Mouse (Mus musculus): ENCODE measurements at regions not wholly inside any gene's neighbourhood (a gene's known extent, or its start where the extent isn't known, plus 50 kb on each side); places are given as distances from the start of the nearest gene placed in this dataset.

DNA sequence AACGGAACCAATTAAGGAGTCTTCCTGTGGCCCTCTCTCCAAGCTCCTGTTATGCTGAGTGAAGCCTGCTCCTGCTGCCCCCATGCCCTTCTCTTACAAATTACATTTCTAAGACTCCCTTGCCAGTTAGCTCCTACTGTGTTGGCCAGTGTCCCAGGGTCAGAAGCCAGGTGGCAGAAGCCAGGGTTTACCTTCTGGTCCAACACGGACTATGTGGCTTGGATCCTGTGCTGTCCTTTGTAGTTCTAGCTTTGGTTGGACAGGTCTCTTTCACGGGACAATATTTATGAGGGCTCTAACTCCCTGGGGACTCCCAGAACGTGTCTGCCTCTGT, 134.3 kb downstream of the Nufip1 start:
- no peak for DNase-seq (ENCODE audit: low read depth, low spot score)

DNA sequence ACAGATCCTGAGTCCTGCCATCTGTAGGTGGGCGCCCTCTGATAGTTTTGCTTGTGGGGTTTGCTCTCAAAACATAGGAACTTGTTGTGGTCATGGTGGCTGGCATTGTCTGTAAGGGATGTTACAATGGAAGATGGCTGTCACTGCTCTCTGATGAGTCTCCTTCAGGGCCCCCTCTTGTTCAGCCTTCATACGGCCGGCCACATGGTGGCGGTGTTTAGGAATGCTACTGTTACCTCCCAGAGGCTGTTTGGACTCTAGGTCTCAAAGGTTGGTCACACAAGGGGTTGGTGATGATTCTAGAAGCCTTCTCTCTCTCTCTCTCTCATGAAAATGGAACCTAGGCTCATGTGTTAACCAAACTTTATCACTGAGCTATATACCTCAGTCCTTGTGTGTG, 137.0 kb downstream of the Nufip1 start:
- no peak for DNase-seq (ENCODE audit: low read depth, low spot score)

DNA sequence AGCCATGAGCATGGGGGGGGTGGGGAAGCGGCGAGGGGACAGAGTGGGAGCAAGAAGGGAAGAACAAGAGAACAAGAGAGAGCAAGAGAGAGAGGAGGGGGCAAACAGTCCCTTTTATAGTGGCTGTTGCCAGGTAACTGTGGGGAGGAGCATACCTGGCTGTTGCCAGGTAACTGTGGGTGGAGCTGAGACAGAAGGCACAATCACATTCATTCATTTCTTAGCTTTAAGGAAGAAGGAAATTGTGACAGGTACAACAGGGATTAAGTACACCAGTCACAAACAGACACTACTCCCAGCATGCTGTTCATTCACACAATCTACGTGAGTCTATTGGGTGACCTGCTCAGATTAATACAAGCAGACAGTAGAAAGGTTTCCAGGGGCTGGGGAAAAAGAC, 143.2 kb downstream of the Nufip1 start:
- no peak for DNase-seq (ENCODE audit: low read depth, low spot score)

DNA sequence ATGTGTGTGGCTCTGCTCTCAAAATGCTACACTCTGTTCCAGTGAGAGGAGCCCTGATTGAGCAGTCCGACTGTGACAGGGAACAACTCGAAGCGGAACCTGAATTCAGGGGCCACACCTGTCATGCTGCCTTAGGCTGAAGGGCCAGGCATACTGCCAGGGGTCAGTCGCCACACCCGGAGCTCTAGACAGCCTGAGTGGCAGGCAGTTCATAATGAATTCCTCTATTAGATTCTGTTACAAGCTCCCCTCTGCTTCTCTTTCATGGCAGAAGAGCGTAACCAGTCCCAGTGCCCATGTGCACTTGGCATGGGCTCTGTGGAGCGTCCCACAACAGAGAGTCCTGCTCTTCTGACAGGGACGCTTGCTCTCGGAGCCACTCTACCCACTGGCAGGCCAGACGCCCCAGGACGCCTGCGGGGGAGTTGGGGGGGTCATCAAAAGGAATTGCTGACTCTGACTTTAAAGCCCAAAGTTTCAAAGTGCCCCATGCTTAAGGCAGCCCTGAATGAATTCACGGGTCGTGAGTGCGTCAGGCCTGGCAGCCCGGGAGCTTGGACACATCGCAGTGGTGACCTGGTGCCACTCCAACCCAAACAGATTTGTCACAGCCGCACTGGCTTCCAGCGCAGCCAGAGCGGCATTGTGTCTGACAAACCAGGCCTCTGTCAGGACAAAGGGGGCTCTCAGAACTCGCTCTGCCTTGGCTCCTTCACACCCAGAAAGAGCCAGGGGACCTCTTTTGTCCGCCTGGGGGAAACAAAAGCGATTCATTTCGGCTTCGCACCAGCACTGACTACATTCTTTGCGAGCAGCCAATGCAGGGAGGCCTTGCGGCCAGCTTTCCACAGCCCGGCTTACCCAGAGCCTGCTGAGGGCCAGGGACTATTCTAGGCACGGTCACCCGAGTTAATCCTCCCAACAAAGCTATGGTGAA, 144.1 kb downstream of the Nufip1 start:
- DNase-seq (ENCODE audit: low read depth, low spot score), result peak; percentile 17

DNA sequence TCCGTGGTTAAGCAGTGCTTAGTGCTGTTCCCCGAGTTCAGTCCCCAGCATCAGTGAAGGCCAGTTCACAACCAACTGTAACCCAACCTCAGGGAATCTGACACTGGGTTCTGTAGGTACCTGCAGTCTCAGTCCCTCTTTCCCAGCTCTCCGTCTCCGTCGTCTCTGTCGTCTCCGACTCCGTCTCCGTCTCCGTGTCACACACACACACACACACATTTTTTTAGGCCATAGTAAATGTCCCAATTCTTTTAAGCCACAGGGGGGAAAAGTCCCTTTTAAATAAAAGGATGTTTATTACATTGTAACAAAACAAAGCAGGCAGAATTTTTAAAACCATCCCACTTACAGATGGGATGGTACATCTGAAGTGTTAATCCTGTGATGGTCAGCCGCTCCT, 145.3 kb downstream of the Nufip1 start:
- no peak for DNase-seq (ENCODE audit: low read depth, low spot score)

DNA sequence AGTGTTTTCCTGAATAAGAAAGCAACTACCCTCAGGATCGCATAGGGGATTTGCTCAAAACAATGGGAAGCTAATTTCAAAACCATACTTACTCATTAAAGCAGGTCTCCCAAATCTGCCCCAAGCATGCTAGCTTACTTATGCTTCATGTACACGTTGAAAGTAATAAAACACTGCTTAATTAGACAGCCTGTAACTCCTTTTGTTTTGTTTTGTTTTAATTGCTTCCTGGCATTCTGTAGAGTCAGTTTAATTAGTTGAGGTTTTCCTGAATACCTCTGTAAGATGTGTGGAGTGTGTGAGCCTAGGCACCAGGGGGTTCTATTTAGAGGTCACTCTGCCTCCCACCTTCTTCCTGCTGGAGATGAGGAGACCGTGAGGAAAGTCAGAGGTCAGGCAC, 147.9 kb downstream of the Nufip1 start:
- peak; percentile 18 for DNase-seq (ENCODE audit: low read depth, low spot score)

DNA sequence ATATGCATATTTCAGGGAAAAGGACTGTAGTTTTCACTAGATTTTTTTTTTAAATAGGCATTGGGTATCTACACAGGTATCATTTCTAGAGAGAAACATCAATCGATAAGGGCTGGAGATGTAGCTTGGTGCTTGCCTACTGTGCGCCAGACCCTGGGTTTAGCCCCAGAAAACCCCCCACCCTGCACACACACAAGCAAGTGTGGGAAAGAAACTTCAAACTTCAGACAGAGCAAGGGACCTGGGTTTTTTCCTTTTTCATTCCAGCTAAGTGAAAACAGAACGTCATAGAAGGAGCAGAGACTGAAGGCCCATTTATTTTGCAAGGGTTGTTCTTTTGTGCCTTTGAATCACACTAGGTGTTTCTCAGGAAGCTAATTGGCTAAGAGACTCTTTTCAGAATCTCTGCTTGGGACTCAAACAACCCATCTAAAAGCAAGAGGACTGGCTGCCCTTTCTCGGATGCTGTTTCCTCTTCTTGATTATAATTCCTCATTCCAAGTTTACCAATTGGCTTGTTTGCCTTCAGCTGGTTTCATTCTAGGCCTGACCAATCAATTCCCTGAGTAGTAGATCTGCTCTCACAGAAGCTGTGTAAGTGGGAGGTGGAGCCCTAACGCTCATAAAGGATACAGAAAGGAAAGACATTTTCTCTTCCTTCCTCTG, 150.1 kb downstream of the Nufip1 start:
- no peak for DNase-seq (ENCODE audit: low read depth, low spot score)

DNA sequence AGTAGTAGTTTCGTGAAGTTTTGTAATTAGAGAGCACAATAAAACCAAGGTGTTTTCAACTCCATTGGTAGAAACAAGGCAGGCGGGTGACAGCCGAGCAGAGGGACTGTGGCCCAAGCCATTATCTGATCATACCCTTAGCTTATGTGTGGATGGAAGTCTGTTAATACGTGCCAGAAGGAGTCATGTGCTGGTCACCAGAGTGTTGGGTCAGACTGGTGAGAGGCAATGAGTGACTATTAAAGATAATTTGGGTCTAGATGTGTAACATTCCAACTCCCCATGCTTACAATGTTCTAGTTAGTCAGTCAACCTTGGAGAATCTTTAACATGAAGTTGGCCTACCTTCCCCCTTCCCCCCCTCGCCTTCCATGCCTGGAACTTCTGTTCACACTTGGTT, 151.1 kb upstream of the Tsc22d1 start:
- no peak for DNase-seq (ENCODE audit: low read depth, low spot score)

DNA sequence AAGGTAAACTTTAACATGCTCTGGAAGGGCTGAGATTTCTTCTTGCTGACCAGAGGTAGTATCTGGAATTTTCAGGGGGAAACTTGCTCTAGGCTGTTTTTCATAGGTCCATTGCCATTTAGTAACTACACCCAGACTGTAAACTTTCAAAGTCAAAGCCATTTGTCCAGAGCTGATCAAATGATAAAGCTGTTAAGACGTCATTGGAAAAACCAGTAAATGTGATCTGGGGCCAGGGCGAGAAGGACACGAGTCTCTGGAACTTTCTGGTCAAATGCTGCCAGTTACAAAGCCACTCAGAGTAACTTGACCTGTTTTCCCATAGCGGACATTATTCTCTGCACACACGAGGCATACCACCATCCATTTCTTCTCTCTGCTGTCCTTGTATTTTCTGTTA, 148.9 kb upstream of the Tsc22d1 start:
- DNase-seq (ENCODE audit: low read depth, low spot score), result no peak

DNA sequence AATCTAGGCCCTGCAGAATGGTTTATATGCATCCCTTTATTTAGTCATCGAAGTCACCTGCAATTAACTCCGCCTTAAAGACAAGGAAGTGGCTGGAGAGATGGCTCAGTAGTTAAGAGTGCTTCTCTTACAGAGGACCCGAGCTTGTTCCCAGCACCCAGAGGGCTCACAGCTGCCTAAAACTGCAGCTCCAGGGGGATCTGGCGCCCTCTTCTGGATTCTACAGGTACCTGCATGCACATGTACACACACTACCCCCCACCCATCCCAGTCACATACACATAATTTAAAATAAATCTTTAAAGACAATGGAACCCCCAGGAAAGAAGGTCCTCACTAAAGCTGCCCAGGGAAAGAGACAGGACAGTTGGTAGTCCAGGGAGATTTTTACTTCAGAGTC, 148.5 kb upstream of the Tsc22d1 start:
- no peak for DNase-seq (ENCODE audit: low read depth, low spot score)

DNA sequence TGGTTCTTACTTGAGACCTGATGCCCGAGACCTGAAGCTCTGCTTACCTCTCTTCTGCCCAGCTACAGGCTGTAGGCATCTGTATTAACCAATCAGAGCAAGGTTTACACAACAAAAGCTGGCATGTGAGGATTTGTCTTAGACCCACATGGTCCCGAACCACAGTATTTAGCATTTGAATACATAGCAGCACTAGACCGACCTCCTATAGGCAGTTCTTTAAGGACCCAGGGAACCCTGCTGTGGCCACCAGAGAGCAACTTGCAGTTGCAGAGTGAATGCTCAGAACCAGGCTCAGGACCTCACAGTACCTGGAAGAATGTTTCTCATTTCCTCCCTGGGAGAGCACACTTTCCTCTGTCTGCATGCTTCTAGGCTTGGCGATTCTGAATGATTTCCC, 147.7 kb upstream of the Tsc22d1 start:
- DNase-seq (ENCODE audit: low read depth, low spot score), result no peak

DNA sequence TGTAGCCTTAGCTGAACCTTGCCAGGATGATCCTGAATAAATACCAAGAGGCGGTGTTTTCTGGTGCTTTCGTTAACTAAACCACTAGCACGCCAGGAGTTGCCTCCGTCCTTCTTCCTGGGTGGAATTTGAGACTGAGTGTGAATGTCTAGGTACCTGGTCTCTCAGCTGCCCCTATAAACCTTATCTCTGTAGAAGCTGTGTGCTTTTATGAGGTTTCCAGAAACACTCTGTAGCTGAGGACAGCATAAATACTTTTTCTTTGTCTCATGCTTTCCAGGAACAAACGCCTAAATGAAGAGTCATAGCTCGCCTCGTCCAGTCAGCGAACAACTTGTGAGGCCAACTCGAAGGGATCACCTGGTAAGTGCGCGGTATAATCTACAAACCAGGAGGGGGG, 143.6 kb upstream of the Tsc22d1 start:
- DNase-seq (ENCODE audit: low read depth, low spot score), result no peak

DNA sequence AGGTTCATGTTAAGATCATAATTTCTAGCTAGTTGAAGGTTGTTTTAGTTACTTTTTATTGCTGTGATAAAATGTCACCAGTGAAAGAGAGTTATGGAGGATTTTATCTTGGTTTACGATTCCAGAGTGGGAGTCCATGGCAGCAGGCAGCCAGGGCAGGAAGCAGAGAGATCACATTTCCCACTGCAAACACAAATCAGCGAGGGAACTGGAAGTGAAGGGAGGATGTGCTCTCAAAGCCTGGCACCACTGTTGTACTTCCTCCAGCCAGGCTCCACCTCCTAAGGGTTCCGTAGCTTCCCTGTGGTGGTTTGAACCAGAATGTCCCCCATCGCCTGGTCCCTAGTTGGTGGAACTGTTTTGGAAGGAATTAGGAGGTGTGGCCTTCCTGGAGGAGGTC, 141.9 kb upstream of the Tsc22d1 start:
- DNase-seq (ENCODE audit: low read depth, low spot score), result no peak

DNA sequence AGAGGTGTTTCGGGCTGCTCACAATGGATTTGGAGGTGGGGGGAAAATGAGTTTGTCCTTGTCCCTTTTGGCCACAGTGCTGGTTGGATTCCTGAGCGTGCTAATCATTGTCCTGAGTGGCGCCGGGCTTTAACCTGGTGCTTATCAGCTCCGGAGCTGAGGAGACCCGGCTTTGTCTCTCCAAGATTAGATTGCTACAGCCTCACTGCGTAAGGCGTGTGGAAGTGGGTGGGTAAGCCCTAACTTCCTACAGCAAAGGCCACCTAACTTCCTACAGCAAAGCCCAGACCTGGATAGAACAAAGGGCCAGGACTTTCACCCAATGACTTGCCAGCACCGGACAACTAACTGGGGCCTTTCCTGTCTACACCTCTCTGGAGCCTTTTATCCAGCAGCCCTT, 138.1 kb upstream of the Tsc22d1 start:
- DNase-seq (ENCODE audit: low read depth, low spot score), result no peak

DNA sequence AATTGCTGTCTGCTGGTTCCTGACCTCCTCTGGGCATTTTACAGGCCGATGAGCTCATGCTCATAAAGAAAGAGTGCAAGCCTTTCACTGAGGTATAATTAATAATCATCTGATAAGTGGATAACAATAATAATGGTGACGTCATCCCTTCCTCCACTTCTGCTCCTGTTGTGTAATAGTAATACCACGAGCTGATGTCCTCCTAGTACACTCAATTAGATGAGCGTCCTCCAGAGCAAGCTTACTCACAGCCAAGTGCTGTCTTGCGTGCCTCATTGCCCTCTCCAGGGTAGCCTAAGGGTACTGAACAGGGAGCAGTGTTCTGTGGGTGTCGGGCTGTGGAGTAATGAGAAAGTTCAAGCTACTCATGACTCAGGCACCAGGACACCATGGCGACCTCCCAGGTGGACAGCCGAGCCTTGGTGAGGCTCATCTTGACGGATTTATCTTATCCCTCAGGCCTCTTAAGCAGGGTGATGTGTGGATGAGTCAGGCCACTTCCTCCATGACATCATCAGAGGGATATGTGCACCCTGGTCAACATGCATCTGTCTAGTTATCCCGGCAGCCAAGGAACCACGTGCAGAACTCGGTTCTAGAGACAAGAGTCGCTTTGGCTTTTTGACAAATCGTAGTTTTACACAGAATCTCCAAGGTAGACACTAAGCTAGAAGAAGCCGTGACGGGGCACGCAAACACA, 135.9 kb upstream of the Tsc22d1 start:
- DNase-seq (ENCODE audit: low read depth, low spot score), result no peak

DNA sequence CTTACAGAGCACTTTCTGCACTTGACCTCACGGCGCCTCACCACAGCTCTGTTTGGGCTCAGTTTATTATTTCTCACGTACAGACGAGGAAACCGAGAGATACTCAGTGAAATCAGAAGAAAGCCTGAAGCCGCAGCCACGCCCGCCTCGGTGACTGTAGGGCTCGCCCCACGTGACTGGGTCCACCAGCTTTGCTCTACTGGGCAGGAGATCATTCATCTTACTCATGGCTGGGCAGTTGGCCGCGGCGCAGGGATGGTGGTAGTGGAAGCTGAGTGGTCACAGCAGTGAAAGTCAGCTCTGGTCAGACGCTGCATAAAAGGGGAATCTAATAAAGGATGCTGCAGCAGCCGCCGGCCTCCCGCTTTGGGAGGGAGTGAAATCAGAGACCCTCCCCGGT, 135.2 kb upstream of the Tsc22d1 start:
- no peak for DNase-seq (ENCODE audit: low read depth, low spot score)

DNA sequence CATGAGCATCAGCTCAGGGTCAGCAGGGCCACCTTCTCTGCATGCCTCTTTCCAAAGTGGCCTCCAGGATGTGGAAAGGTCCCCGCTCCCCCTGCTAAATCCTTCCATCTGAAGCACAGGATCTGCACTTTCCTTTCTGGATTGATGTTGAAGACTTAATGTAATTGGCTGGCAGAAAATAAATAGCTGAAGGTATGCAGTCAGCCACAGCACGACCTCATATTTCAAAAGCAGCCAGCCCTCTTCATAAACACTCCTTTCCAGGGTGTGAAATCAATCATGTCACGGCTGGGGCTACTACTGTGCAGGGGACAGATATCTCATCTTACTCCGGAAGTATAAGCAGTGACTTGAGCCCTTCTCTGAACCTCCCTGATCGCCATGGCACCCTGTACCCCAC, 132.9 kb upstream of the Tsc22d1 start:
- peak; percentile 48 for DNase-seq (ENCODE audit: low read depth, low spot score)

DNA sequence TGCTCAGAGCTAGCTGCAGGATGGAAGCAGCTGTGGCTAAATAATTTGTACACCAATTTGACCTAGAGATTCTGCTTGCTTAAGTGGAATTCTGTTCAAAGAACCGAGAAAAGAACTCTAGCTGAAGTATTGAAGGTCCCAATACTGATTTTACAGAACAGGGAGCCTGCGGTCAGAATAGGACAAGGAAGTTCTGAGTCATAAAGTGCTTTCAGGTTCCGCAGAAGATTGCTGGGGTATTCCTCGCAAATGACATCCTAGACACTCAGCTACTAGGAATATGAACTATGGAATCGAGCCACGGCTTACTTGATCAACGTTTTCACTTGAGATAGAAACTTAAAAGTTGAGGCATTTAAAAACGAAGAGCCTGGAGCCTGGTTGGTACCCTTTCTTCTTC, 127.0 kb upstream of the Tsc22d1 start:
- no peak for DNase-seq (ENCODE audit: low read depth, low spot score)

DNA sequence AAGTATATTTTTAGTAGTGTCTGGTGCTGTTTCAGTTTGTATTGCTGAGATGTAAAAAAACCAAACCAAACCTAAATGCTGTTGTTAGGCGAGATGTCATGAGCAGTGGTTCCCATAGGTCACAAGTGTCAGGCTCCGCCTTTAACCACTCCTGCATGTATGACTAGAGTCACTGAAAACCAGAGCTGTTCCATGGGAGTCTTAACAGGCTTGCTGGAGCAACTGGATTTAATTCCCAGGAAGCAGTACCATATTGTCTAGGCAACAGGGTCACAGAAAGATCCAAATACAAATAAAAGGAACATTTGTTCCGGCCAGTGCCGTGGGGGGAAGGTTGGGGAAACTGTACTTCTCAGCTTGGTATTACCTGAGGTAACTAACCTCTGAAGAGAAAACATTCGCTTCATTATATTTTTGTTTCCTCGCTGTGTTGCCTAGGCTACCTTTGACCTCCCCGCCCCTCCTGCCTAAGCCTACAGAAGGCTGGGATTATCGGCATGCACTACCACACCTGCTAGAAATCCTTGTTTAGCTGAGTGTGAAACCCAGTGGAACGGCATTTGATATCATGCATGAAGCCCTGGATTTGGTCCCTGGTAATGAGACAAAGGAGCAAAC, 124.3 kb upstream of the Tsc22d1 start:
- DNase-seq (ENCODE audit: low read depth, low spot score), result peak; percentile 29

DNA sequence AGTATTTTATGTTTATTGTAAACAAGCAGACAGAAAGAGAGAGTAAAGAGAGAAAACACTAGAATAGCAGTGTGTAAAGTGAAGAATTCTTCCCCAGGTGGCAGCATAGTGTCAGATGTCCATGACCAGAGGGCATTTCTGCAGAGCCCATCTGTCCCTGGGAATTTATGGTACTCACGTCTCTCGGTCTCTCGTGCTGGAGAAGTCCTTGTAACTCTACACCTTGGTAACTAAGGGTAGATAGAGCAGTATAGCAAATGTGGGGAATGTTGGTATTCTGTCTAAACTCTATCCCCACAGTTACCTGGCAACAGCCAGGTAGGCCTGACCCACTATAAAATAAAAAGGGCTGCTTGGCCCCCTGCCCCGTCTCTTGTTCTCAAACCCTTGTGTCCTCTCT, 122.5 kb upstream of the Tsc22d1 start:
- DNase-seq (ENCODE audit: low read depth, low spot score), result peak; percentile 45

DNA sequence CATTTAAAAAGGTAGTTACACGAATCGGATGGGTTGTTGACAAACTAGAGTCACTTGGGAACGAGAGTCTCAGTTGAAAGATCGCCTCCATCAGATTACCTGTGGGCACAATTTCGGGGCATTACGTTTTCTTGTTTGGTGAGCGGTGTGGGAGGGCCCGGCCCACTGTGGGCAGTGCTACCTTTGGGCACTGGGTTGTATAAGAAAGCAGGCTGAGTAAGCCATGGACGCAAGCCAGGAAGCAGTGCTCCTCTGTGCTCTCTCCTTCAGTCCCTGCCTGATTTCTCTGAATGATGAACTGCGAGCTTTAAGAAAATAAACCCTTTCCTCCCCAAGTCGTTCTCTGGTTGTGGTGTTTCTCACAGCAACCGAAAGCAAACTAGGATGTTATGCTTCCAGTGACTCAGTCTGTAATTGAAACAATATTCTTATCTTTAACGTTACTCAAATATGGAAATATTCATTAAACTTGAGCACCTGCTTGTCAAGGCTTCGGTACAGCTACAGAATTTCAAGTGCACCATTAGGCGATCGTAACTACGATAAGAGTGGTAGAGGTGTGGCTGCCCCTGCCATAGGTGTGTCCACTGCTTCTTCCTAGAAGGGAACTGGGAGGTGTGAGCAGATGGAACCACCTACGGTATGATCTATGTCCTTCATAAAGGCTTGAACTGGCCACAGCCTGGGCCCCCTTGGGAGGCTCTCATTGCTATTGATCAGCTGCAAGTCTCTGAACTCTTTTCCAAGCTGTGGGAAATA, 119.2 kb upstream of the Tsc22d1 start:
- no peak for DNase-seq (ENCODE audit: low read depth, low spot score)

DNA sequence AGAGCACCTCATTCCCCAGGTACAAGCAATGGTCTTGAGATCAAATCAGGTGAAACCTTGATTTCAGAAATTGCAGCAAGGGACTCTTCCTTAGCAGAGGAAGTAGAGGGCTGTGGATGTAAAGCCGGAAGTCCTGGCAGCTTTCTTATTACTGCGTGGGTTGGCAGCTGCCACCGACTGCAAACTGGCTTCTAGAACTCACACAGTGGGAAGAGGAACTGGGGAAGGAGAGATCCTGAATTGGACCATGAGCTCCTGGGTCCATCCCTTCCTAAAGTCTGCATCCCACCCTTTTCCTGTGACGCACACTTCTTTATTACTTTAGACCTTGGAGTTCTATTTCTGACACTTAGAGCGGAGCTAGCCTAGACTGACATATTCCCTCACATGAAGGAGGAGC, 116.9 kb upstream of the Tsc22d1 start:
- no peak for DNase-seq (ENCODE audit: low read depth, low spot score)

Measured in forelimb bud, embryonic 11.5 days (tissue).